Mouse (Mus musculus): ENCODE measurements around the gene Ubl3. TPM values are rescaled to one million over a fixed set of nuclear protein-coding genes. Genes with fewer than 3 reads are reported as not detected.

Ubl3 gene
- total RNA-seq, 1 experiment from 2014 or later = 181 TPM

GRCm38 (mm10) chr5:148468626-148469441 lies 83.8 kb downstream of the Ubl3 start:
- no peak for DNase-seq

- DNase-seq = no peak
These were observed 85.5 kb downstream of the Ubl3 start for GRCm38 (mm10) chr5:148466933-148467607.

- DNase-seq = no peak
These were observed 86.5 kb downstream of the Ubl3 start for GRCm38 (mm10) chr5:148466116-148466515.

- DNase-seq = no peak
These were observed 87.5 kb downstream of the Ubl3 start for GRCm38 (mm10) chr5:148465091-148465490.

- no peak for DNase-seq
These were observed 88.1 kb downstream of the Ubl3 start for GRCm38 (mm10) chr5:148464489-148464888.

GRCm38 (mm10) chr5:148463783-148464294 lies 88.8 kb downstream of the Ubl3 start:
- no peak for DNase-seq

Other genes with a start within 250 kb of the Ubl3 start
- 86.8 and 106 TPM in 2 replicates for gene Slc7a1, start 152.9 kb downstream of the Ubl3 start, total RNA-seq (2021)